8 mouse cellular contexts compared by ENCODE assay signal in the genomic region with DNA sequence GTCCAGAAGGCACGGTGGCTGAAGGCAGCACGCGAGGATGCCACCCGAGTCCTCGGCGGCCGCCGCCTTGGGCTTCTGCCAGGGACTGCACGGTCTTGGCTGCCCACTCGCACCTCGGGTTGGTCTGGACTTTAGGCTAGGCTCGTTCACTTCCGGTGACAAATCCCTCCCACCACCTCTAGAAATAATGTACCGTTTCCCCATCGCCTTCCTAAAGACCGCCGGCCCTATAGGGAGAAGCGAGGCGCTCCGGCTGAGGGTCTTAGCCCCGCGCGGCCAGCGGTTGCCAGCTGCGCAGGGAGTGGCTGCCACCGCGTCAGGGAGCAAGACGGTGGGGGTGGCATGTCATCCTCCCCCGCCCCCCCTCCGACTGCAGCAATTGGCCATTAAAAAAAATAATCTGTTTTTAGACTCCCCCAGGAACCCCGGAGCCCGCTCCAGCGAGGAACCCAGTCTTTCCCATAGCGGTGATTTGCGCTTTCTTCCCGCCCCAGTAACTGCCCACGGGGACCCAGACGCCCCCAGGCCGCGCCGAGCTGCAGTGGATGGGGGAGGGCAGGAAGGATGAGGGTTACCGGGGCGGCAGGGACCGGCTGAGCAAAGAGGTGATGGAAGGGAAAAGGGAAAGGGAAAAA. TPM values are rescaled to one million over a fixed set of nuclear protein-coding genes. Genes with fewer than 3 reads are reported as not detected.
DNase-seq lines count a peak whose midpoint lies in the region; ATAC-seq lines count a peak whose summit lies in the region.

No protein-coding gene starts in this region.

- peak; percentile 67 for DNase-seq in R1 (ENCODE audit: low read depth, low spot score)
- peak; percentile 91 to 94 for DNase-seq in cerebellum, postnatal 25 days
- peak; percentile 64 to 71 for DNase-seq in frontal cortex, postnatal 14 days (ENCODE audit: low spot score in 2 of 2)
- peak; percentile 57 for DNase-seq in left cerebral cortex, adult 11 months (ENCODE audit: low spot score)
- peak; percentile 75 for DNase-seq in lung, postnatal 25 days (ENCODE audit: low spot score)
- peak; percentile 23 for DNase-seq in retina, adult 2 months (ENCODE audit: low read depth, low spot score)
- peak; percentile 65 for DNase-seq in thymus, postnatal 25 days

- peak overlapping the region; percentile 98 for H3K27ac ChIP-seq in hindbrain, embryonic 13.5 days

- H3K9ac ChIP-seq in hindbrain, embryonic 13.5 days = peak overlapping the region; percentile 84

- H3K27me3 ChIP-seq in hindbrain, embryonic 13.5 days = no peaks in the 10 kb centered on the region

- peaks cover 5% of the 10 kb centered on the region for H3K36me3 ChIP-seq in hindbrain, embryonic 13.5 days

- peak overlapping the region; percentile 95 for H3K4me3 ChIP-seq in hindbrain, embryonic 13.5 days

- WGBS in hindbrain, embryonic 13.5 days = under 1% methylated on average over 44 of the region's 44 CpGs

- H3K4me1 ChIP-seq in hindbrain, embryonic 13.5 days (replicated peaks) = peaks cover 39% of the 10 kb centered on the region

- peak; percentile 66 for ATAC-seq in hindbrain, embryonic 13.5 days (ENCODE audit: low FRiP score)

- no peaks in the 10 kb centered on the region for H3K9me3 ChIP-seq in hindbrain, embryonic 13.5 days

- H3K4me2 ChIP-seq in hindbrain, embryonic 13.5 days = peak overlapping the region; percentile 80

RNA-seq across cellular contexts. Expression of a gene that starts 0.9 kb away (rescaled TPM):
- 58.7 and 63.7 TPM in 2 replicates for polyA plus RNA-seq in hindbrain, embryonic 13.5 days (2015; fragmentation: Nextera tagmentation; extraction: Ambion mirVana)

RNA-seq across cellular contexts. Expression of a gene that starts 20.7 kb away (rescaled TPM):
- polyA plus RNA-seq in hindbrain, embryonic 13.5 days (2015; fragmentation: Nextera tagmentation; extraction: Ambion mirVana) = not detected in 2 replicates

RNA-seq across cellular contexts. Expression of a gene that starts 31.3 kb away (rescaled TPM):
- polyA plus RNA-seq in hindbrain, embryonic 13.5 days (2015; fragmentation: Nextera tagmentation; extraction: Ambion mirVana) = 5.9 and 7.8 TPM in 2 replicates

Comparison
In these comparisons a context has a peak if more than half of its experiments do, and no peak if none do; other contexts are left out.
1. Peak in every context shown above with its lines: DNase-seq, ATAC-seq, H3K4me3 ChIP-seq and H3K27ac ChIP-seq.
2. DNase-seq: peak in every context shown above with its lines; median percentile 92 in cerebellum, postnatal 25 days; 75 in lung, postnatal 25 days; 68 in frontal cortex, postnatal 14 days; 67 in R1; 65 in thymus, postnatal 25 days; 57 in left cerebral cortex, adult 11 months; 23 in retina, adult 2 months.